Mouse (Mus musculus) liver, embryonic 13.5 days (tissue): ENCODE results near the gene Lbhd2. TPM values are rescaled to one million over a fixed set of nuclear protein-coding genes. Genes with fewer than 3 reads are reported as not detected.
A peak's percentile ranks its signal among the peaks of the same experiment; 100 is the strongest.

Experiments
- ATAC-seq: fragments of 200-750 bp; cut with Nextera tagmentation; 2 replicates; pipeline ENCODE4 v1.8.0; 2017; ENCODE audit warnings: low read depth, mild to moderate bottlenecking, moderate number of reproducible peaks, moderate library complexity
- DNase-seq: peaks from one replicate; pipeline ENCODE4 v3.0.0; 2022
- H3K27ac ChIP-seq: fragments of 300-500 bp; sonication (generic); 2 replicates; pipeline ENCODE4 v1.5.1; 2015; ENCODE audit warnings: moderate library complexity, mild to moderate bottlenecking, inconsistent platforms
- H3K27me3 ChIP-seq: fragments of 300-500 bp; sonication (generic); 2 replicates; pipeline ENCODE4 v1.6.1; 2015; ENCODE audit warnings: mild to moderate bottlenecking, inconsistent platforms
- H3K36me3 ChIP-seq: fragments of 300-500 bp; sonication (generic); 2 replicates; pipeline ENCODE4 v1.6.1; 2015; ENCODE audit warnings: mild to moderate bottlenecking, inconsistent platforms
- H3K4me1 ChIP-seq: fragments of 300-500 bp; sonication (generic); replicated peaks from 2 replicates; pipeline ENCODE4 v1.6.1; 2015; ENCODE audit warnings: inconsistent platforms
- H3K4me2 ChIP-seq: fragments of 300-500 bp; sonication (generic); 2 replicates; pipeline ENCODE4 v1.6.1; 2015; ENCODE audit warnings: inconsistent platforms, mild to moderate bottlenecking, moderate library complexity
- H3K4me3 ChIP-seq: fragments of 300-500 bp; sonication (generic); replicated peaks from 2 replicates; pipeline ENCODE4 v1.5.1; 2015; ENCODE audit warnings: mild to moderate bottlenecking, inconsistent platforms
- H3K9ac ChIP-seq: fragments of 300-500 bp; sonication (generic); 2 replicates; pipeline ENCODE4 v1.6.1; 2015; ENCODE audit warnings: mild to moderate bottlenecking, inconsistent platforms
- H3K9me3 ChIP-seq: fragments of 300-500 bp; sonication (generic); replicated peaks from 2 replicates; pipeline ENCODE4 v1.6.1; 2016; ENCODE audit warnings: inconsistent platforms
- WGBS: fragments of 180-500 bp; shearing (Covaris S2); methylation state at CpG from one replicate; pipeline ENCODE4 v1.1.7; 2015; ENCODE audit not compliant: insufficient replicate concordance; 5-methylcytosine and 5-hydroxymethylcytosine counted together
- polyA plus RNA-seq: library from polyadenylated mRNA; unstranded; fragments of >200 nt; fragmentation: Nextera tagmentation; extraction: Ambion mirVana; gene quantifications from 2 replicates; pipeline ENCODE4 v1.2.1, GENCODE M21; 2015

The Lbhd2 gene
- polyA plus RNA-seq, 1 experiment from 2014 or later: not detected

- Histone ChIP-seq H3K36me3 (no peaks in the 10 kb centered on the region), H3K27ac (peak overlapping the region; percentile 90), H3K27me3 (peaks cover 25% of the 10 kb centered on the region), H3K9ac (peak overlapping the region; percentile 64), H3K4me3 (peak overlapping the region; percentile 11; the same call in 1 of the 2 replicates), H3K4me2 (peak overlapping the region; percentile 63), H3K9me3 (no peaks in the 10 kb centered on the region), H3K4me1 (peaks cover 100% of the 10 kb centered on the region)
- no peak for DNase-seq
- ATAC-seq: no peak; the same call in 1 of the 2 replicates
- 57% methylated on average over 7 of the region's 7 CpGs for WGBS
These were observed 27.6 kb downstream of the Lbhd2 start for GRCm38 (mm10) chr12:111434164-111434744.

- ATAC-seq: peak; percentile 91
- peaks cover 19% of the 10 kb centered on the region for H3K27me3 ChIP-seq
- WGBS: 10% methylated on average over 6 of the region's 8 CpGs
- peaks cover 100% of the 10 kb centered on the region for H3K4me1 ChIP-seq
- H3K9me3 ChIP-seq: no peaks in the 10 kb centered on the region
- DNase-seq: peak; percentile 82
- H3K27ac ChIP-seq: peak overlapping the region; percentile 90
- H3K9ac ChIP-seq: peak overlapping the region; percentile 64
- peak overlapping the region; percentile 63 for H3K4me2 ChIP-seq
- no peaks in the 10 kb centered on the region for H3K36me3 ChIP-seq
- H3K4me3 ChIP-seq: peak overlapping the region; percentile 11; the same call in 1 of the 2 replicates
These were observed 28.2 kb downstream of the Lbhd2 start for GRCm38 (mm10) chr12:111434745-111435327.

- Histone ChIP-seq H3K4me2 (no peak overlapping the region), H3K27me3 (peaks cover 6% of the 10 kb centered on the region; the same call in 1 of the 2 replicates), H3K4me3 (no peak overlapping the region), H3K36me3 (no peaks in the 10 kb centered on the region), H3K9me3 (no peaks in the 10 kb centered on the region), H3K9ac (peak overlapping the region; percentile 44; the same call in 1 of the 2 replicates), H3K27ac (peak overlapping the region; percentile 70), H3K4me1 (peaks cover 94% of the 10 kb centered on the region)
- 75% methylated on average over 3 of the region's 3 CpGs for WGBS
- no peak for ATAC-seq
- no peak for DNase-seq
These were observed 29.6 kb downstream of the Lbhd2 start for GRCm38 (mm10) chr12:111436170-111436569.

- H3K4me2 ChIP-seq: no peak overlapping the region
- H3K27me3 ChIP-seq: peaks cover 3% of the 10 kb centered on the region; the same call in 1 of the 2 replicates
- ATAC-seq: no peak
- no peak overlapping the region for H3K4me3 ChIP-seq
- peaks cover 94% of the 10 kb centered on the region for H3K4me1 ChIP-seq
- no peak for DNase-seq
- H3K9ac ChIP-seq: 0 out of 2 replicates have a peak overlapping the region, but pooled peaks have one; percentile 44
- no peaks in the 10 kb centered on the region for H3K36me3 ChIP-seq
- peak overlapping the region; percentile 70 for H3K27ac ChIP-seq
- H3K9me3 ChIP-seq: no peaks in the 10 kb centered on the region
- 63% methylated on average over 8 of the region's 8 CpGs for WGBS
These were observed 30.0 kb downstream of the Lbhd2 start for GRCm38 (mm10) chr12:111436640-111437039.

- no peak for DNase-seq
- Histone ChIP-seq H3K4me1 (peaks cover 93% of the 10 kb centered on the region), H3K9me3 (no peaks in the 10 kb centered on the region), H3K4me2 (no peak overlapping the region), H3K9ac (0 out of 2 replicates have a peak overlapping the region, but pooled peaks have one; percentile 1), H3K4me3 (no peak overlapping the region), H3K27ac (peak overlapping the region; percentile 70), H3K36me3 (no peaks in the 10 kb centered on the region), H3K27me3 (no peaks in the 10 kb centered on the region)
- no peak for ATAC-seq
- 26% methylated on average over 5 of the region's 5 CpGs for WGBS
These were observed 30.8 kb downstream of the Lbhd2 start for GRCm38 (mm10) chr12:111437222-111437900.

- Histone ChIP-seq H3K9ac (0 out of 2 replicates have a peak overlapping the region, but pooled peaks have one; percentile 2), H3K4me2 (no peak overlapping the region), H3K27ac (peak overlapping the region; percentile 70), H3K27me3 (no peaks in the 10 kb centered on the region), H3K36me3 (no peaks in the 10 kb centered on the region), H3K4me3 (no peak overlapping the region), H3K4me1 (peaks cover 84% of the 10 kb centered on the region), H3K9me3 (no peaks in the 10 kb centered on the region)
- DNase-seq: no peak
- ATAC-seq: no peak
- WGBS: 76% methylated on average over 6 of the region's 6 CpGs
These were observed 32.2 kb downstream of the Lbhd2 start for GRCm38 (mm10) chr12:111438850-111439249.

- Histone ChIP-seq H3K9me3 (no peaks in the 10 kb centered on the region), H3K4me2 (0 out of 2 replicates have a peak overlapping the region, but pooled peaks have one; percentile 96), H3K4me3 (no peak overlapping the region), H3K27ac (peak overlapping the region; percentile 100), H3K9ac (no peak overlapping the region), H3K36me3 (peaks cover 19% of the 10 kb centered on the region), H3K27me3 (peaks cover 16% of the 10 kb centered on the region), H3K4me1 (peaks cover 84% of the 10 kb centered on the region)
- WGBS: 82% methylated on average over 9 of the region's 9 CpGs
- ATAC-seq: no peak
- DNase-seq: no peak
These were observed 34.2 kb downstream of the Lbhd2 start for GRCm38 (mm10) chr12:111440701-111441373.

- WGBS: 57% methylated on average over 3 of the region's 3 CpGs
- Histone ChIP-seq H3K36me3 (peaks cover 26% of the 10 kb centered on the region), H3K9ac (peak overlapping the region; percentile 98), H3K27me3 (peaks cover 23% of the 10 kb centered on the region), H3K27ac (peak overlapping the region; percentile 100), H3K4me2 (peak overlapping the region; percentile 96), H3K4me3 (peak overlapping the region; percentile 80; the same call in 1 of the 2 replicates), H3K9me3 (no peaks in the 10 kb centered on the region), H3K4me1 (peaks cover 84% of the 10 kb centered on the region)
- no peak for DNase-seq
- no peak for ATAC-seq
These were observed 34.9 kb downstream of the Lbhd2 start for GRCm38 (mm10) chr12:111441523-111441922.

GRCm38 (mm10) chr12:111442309-111443010 lies 35.9 kb downstream of the Lbhd2 start, which contains the start of gene Tnfaip2:
Gene Tnfaip2 (plus strand): TSS chr12:111442469.
- DNase-seq (peak; percentile 90), ATAC-seq (peak; percentile 79)
- H3K9me3 ChIP-seq: no peaks in the 10 kb centered on the region
- H3K27me3 ChIP-seq: peaks cover 33% of the 10 kb centered on the region
- peak within 1 kb of the TSS; percentile 98 for H3K9ac ChIP-seq
- under 1% methylated on average over 48 of the region's 48 CpGs for WGBS
- H3K4me2 ChIP-seq: peak within 1 kb of the TSS; percentile 96
- H3K4me1 ChIP-seq: peaks cover 84% of the 10 kb centered on the region
- peak within 1 kb of the TSS; percentile 100 for H3K27ac ChIP-seq
- peaks cover 35% of the 10 kb centered on the region for H3K36me3 ChIP-seq
- peak within 1 kb of the TSS; percentile 80 for H3K4me3 ChIP-seq

- ATAC-seq (peak; percentile 90), DNase-seq (peak; percentile 91)
- Histone ChIP-seq H3K9me3 (no peaks in the 10 kb centered on the region), H3K27ac (peak overlapping the region; percentile 100), H3K9ac (peak overlapping the region; percentile 98), H3K4me2 (peak overlapping the region; percentile 96), H3K4me1 (peaks cover 83% of the 10 kb centered on the region), H3K36me3 (peaks cover 43% of the 10 kb centered on the region), H3K4me3 (peak overlapping the region; percentile 80), H3K27me3 (peaks cover 34% of the 10 kb centered on the region)
- 8% methylated on average over 15 of the region's 15 CpGs for WGBS
These were observed 36.6 kb downstream of the Lbhd2 start for GRCm38 (mm10) chr12:111443011-111443870.
